Comparison of ENCODE assay signal across 23 mouse cellular contexts in the genomic region with DNA sequence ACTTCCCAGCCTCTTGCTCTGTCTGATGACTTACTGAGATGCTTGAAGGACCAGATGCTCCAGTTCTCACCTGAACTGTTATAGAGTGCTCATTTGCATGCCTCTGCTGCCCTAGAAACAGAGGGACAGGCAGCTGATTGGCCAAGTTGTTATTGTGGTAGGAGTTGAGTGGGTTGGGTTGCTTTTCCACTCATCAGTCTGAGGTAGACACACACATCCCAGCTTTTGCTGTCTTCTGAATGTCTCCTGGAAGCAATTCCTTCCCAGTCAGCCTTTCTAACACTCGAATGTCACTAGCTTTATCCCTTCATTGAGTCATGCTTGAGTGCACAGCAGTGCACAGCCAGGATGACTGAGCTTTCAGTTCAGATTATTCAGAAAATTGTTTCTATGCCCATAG.
"Had no signal": no experiment of that assay in that cellular context is flagged by ENCODE, and none has a peak within 500 bp of the region (broad histone marks: within the 10 kb centered on the region; RNA-seq: fewer than 3 reads in every experiment).

No protein-coding gene starts in this region.

- DNase-seq: kidney, adult 9 months; kidney, postnatal 14 days; kidney, postnatal 4 days; left cerebral cortex, postnatal 4 days; lung, adult 18-20 months; lung, postnatal 10 days; lung, postnatal 36 days; right cerebral cortex, postnatal 14 days; spleen, adult 18-20 months; thymus, adult 18-20 months; thymus, postnatal 36 days had no signal

- ATAC-seq: midbrain, embryonic 13.5 days; midbrain, embryonic 16.5 days had no signal

- H3K4me1 ChIP-seq: limb, embryonic 12.5 days; limb, embryonic 15.5 days; liver, embryonic 15.5 days; lung, embryonic 15.5 days; megakaryocyte, embryonic 14.5 days; midbrain, embryonic 10.5 days; midbrain, embryonic 13.5 days; neural tube, embryonic 13.5 days; stomach, embryonic 15.5 days had no signal

- H3K27me3 ChIP-seq: limb, embryonic 12.5 days; limb, embryonic 15.5 days; liver, embryonic 15.5 days; lung, embryonic 15.5 days; midbrain, embryonic 13.5 days; neural tube, embryonic 13.5 days; stomach, embryonic 15.5 days had no signal

- H3K27ac ChIP-seq: limb, embryonic 12.5 days; limb, embryonic 15.5 days; liver, embryonic 15.5 days; lung, embryonic 15.5 days; midbrain, embryonic 10.5 days; midbrain, embryonic 13.5 days; neural tube, embryonic 13.5 days; stomach, embryonic 15.5 days had no signal

- H3K9ac ChIP-seq: limb, embryonic 12.5 days; limb, embryonic 15.5 days; liver, embryonic 15.5 days; lung, embryonic 15.5 days; midbrain, embryonic 13.5 days; neural tube, embryonic 13.5 days; stomach, embryonic 15.5 days had no signal

- H3K4me3 ChIP-seq: limb, embryonic 12.5 days; limb, embryonic 15.5 days; liver, embryonic 15.5 days; lung, embryonic 15.5 days; megakaryocyte, embryonic 14.5 days; midbrain, embryonic 10.5 days; midbrain, embryonic 13.5 days; myocyte; neural tube, embryonic 13.5 days; stomach, embryonic 15.5 days had no signal

- H3K36me3 ChIP-seq: limb, embryonic 12.5 days; limb, embryonic 15.5 days; liver, embryonic 15.5 days; lung, embryonic 15.5 days; midbrain, embryonic 10.5 days; midbrain, embryonic 13.5 days; neural tube, embryonic 13.5 days; stomach, embryonic 15.5 days had no signal

- H3K4me2 ChIP-seq: limb, embryonic 12.5 days; limb, embryonic 15.5 days; liver, embryonic 11.5 days; liver, embryonic 15.5 days; lung, embryonic 15.5 days; midbrain, embryonic 13.5 days; neural tube, embryonic 13.5 days; stomach, embryonic 15.5 days had no signal

- H3K9me3 ChIP-seq: limb, embryonic 12.5 days; limb, embryonic 15.5 days; liver, embryonic 15.5 days; lung, embryonic 15.5 days; megakaryocyte, embryonic 14.5 days; midbrain, embryonic 10.5 days; midbrain, embryonic 13.5 days; neural tube, embryonic 13.5 days; stomach, embryonic 15.5 days had no signal
